Mouse (Mus musculus): ENCODE results near the gene Gm45716.

GRCm38 (mm10) chr11:90238657-90239056 is 51.2 kb downstream of the Gm45716 start:
- TF ChIP-seq CTCF (IDR thresholded peaks at IDR 0.05; ENCODE audit: low read depth): no peak
- TF ChIP-seq EP300 (IDR thresholded peaks at IDR 0.05; ENCODE audit: low read depth): no peak

Measured in liver, embryonic 14.5 days (tissue).